Mouse (Mus musculus): ENCODE measurements around the gene Kansl3.

The Kansl3 gene

GRCm38 (mm10) chr1:36321829-36322573 is 47.0 kb downstream of the Kansl3 start:
- no peak for DNase-seq (ENCODE audit: low spot score)

- DNase-seq (ENCODE audit: low spot score), result no peak
Measured at GRCm38 (mm10) chr1:36321164-36321563, 47.8 kb downstream of the Kansl3 start.

- DNase-seq (ENCODE audit: low spot score), result no peak
Measured at GRCm38 (mm10) chr1:36315776-36316100, 53.2 kb downstream of the Kansl3 start.

GRCm38 (mm10) chr1:36314959-36315775 is 53.8 kb downstream of the Kansl3 start:
- no peak for DNase-seq (ENCODE audit: low spot score)

- no peak for DNase-seq (ENCODE audit: low spot score)
Measured at GRCm38 (mm10) chr1:36309498-36309901, 59.5 kb downstream of the Kansl3 start.

- no peak for DNase-seq (ENCODE audit: low spot score)
Measured at GRCm38 (mm10) chr1:36308966-36309475, 60.0 kb downstream of the Kansl3 start.

GRCm38 (mm10) chr1:36308451-36308901 is 60.5 kb downstream of the Kansl3 start:
- DNase-seq (ENCODE audit: low spot score), result no peak

GRCm38 (mm10) chr1:36307495-36308280 is 61.3 kb downstream of the Kansl3 start, which contains the start of gene Arid5a:
Gene Arid5a, plus strand, starts transcription at chr1:36307733.
- peak; percentile 65 for DNase-seq (ENCODE audit: low spot score)

GRCm38 (mm10) chr1:36307121-36307494 is 61.9 kb downstream of the Kansl3 start:
- no peak for DNase-seq (ENCODE audit: low spot score)

GRCm38 (mm10) chr1:36306120-36306519 is 62.9 kb downstream of the Kansl3 start:
- no peak for DNase-seq (ENCODE audit: low spot score)

GRCm38 (mm10) chr1:36304764-36305163 is 64.2 kb downstream of the Kansl3 start:
- DNase-seq (ENCODE audit: low spot score), result no peak

- DNase-seq (ENCODE audit: low spot score), result no peak
Measured at GRCm38 (mm10) chr1:36303381-36304320, 65.3 kb downstream of the Kansl3 start.

GRCm38 (mm10) chr1:36302957-36303356 is 66.0 kb downstream of the Kansl3 start:
- DNase-seq (ENCODE audit: low spot score), result no peak

- no peak for DNase-seq (ENCODE audit: low spot score)
Measured at GRCm38 (mm10) chr1:36302273-36302672, 66.7 kb downstream of the Kansl3 start.

GRCm38 (mm10) chr1:36300486-36300885 is 68.5 kb downstream of the Kansl3 start:
- DNase-seq (ENCODE audit: low spot score), result no peak

- no peak for DNase-seq (ENCODE audit: low spot score)
Measured at GRCm38 (mm10) chr1:36299676-36300075, 69.3 kb downstream of the Kansl3 start.

GRCm38 (mm10) chr1:36299126-36299525 is 69.9 kb downstream of the Kansl3 start:
- DNase-seq (ENCODE audit: low spot score), result no peak

GRCm38 (mm10) chr1:36298107-36298506 is 70.9 kb downstream of the Kansl3 start:
- DNase-seq (ENCODE audit: low spot score), result no peak

- no peak for DNase-seq (ENCODE audit: low spot score)
Measured at GRCm38 (mm10) chr1:36296466-36297149, 72.4 kb downstream of the Kansl3 start.

- DNase-seq (ENCODE audit: low spot score), result no peak
Measured at GRCm38 (mm10) chr1:36294402-36294801, 74.6 kb downstream of the Kansl3 start.

- DNase-seq (ENCODE audit: low spot score), result no peak
Measured at GRCm38 (mm10) chr1:36293470-36293869, 75.5 kb downstream of the Kansl3 start.
